ENCODE assay signal across 7 mouse cellular contexts in genomic region chr8:87655946-87656345, GRCm38 (mm10).
DNase-seq lines count a peak whose midpoint lies in the region; ATAC-seq lines count a peak whose summit lies in the region.

No protein-coding gene starts in this region.

- H3K9me3 ChIP-seq in heart, embryonic 16.5 days (replicated peaks; ENCODE audit: control insufficient read depth, low read length): no peaks in the 10 kb centered on the region
- H3K9me3 ChIP-seq in embryonic facial prominence, embryonic 12.5 days: no peaks in the 10 kb centered on the region
- no peaks in the 10 kb centered on the region for H3K9me3 ChIP-seq in hindbrain, embryonic 11.5 days (ENCODE audit: control insufficient read depth, low read length)
- no peaks in the 10 kb centered on the region for H3K9me3 ChIP-seq in liver, embryonic 12.5 days (replicated peaks)

- 75% methylated on average over 9 of the region's 9 CpGs for WGBS in heart, embryonic 16.5 days
- WGBS in embryonic facial prominence, embryonic 12.5 days: 78% methylated on average over 9 of the region's 9 CpGs
- WGBS in hindbrain, embryonic 11.5 days: 81% methylated on average over 9 of the region's 9 CpGs
- 68% methylated on average over 9 of the region's 9 CpGs for WGBS in liver, embryonic 12.5 days (ENCODE audit: insufficient replicate concordance)

- no peak for DNase-seq in heart, postnatal 36 days
- DNase-seq in hindbrain, embryonic 11.5 days (ENCODE audit: low spot score): no peak
- no peak for DNase-seq in ovary, adult 18-20 months (ENCODE audit: low spot score)

- H3K9ac ChIP-seq in heart, embryonic 16.5 days (ENCODE audit: low read length): no peak overlapping the region
- H3K9ac ChIP-seq in embryonic facial prominence, embryonic 12.5 days: no peak overlapping the region
- no peak overlapping the region for H3K9ac ChIP-seq in hindbrain, embryonic 11.5 days (ENCODE audit: low read depth, low read length)
- H3K9ac ChIP-seq in liver, embryonic 12.5 days: no peak overlapping the region

- H3K4me1 ChIP-seq in heart, embryonic 16.5 days (ENCODE audit: control insufficient read depth, insufficient read depth, low read length): peaks cover 7% of the 10 kb centered on the region
- peaks cover 22% of the 10 kb centered on the region for H3K4me1 ChIP-seq in embryonic facial prominence, embryonic 12.5 days
- peaks cover 11% of the 10 kb centered on the region for H3K4me1 ChIP-seq in hindbrain, embryonic 11.5 days (replicated peaks; ENCODE audit: control insufficient read depth, insufficient read depth, low read length)
- H3K4me1 ChIP-seq in liver, embryonic 12.5 days: peaks cover 30% of the 10 kb centered on the region

- peak overlapping the region; percentile 92; the same call in 1 of the 2 replicates for H3K4me2 ChIP-seq in heart, embryonic 16.5 days (ENCODE audit: low read depth, low read length)
- peak overlapping the region; percentile 69; the same call in 1 of the 2 replicates for H3K4me2 ChIP-seq in embryonic facial prominence, embryonic 12.5 days (replicated peaks)
- peak overlapping the region; percentile 53; the same call in 1 of the 2 replicates for H3K4me2 ChIP-seq in hindbrain, embryonic 11.5 days (replicated peaks; ENCODE audit: low read depth, low read length)
- peak overlapping the region; percentile 76 for H3K4me2 ChIP-seq in liver, embryonic 12.5 days

- intact Hi-C loops in heart, postnatal 36 days (cut with DNase I): no loop called here

- H3K4me3 ChIP-seq in heart, embryonic 16.5 days (ENCODE audit: low read length): no peak overlapping the region
- no peak overlapping the region for H3K4me3 ChIP-seq in embryonic facial prominence, embryonic 12.5 days
- no peak overlapping the region for H3K4me3 ChIP-seq in hindbrain, embryonic 11.5 days (ENCODE audit: low read depth, low read length)
- H3K4me3 ChIP-seq in liver, embryonic 12.5 days: no peak overlapping the region

- H3K27ac ChIP-seq in heart, embryonic 16.5 days (ENCODE audit: low read length): no peak overlapping the region
- H3K27ac ChIP-seq in embryonic facial prominence, embryonic 12.5 days: no peak overlapping the region
- H3K27ac ChIP-seq in hindbrain, embryonic 11.5 days (ENCODE audit: low read depth, low read length): no peak overlapping the region
- H3K27ac ChIP-seq in liver, embryonic 12.5 days: no peak overlapping the region

- H3K27me3 ChIP-seq in heart, embryonic 16.5 days (ENCODE audit: control insufficient read depth, insufficient read depth, low read length): peaks cover 22% of the 10 kb centered on the region
- H3K27me3 ChIP-seq in embryonic facial prominence, embryonic 12.5 days: peaks cover 15% of the 10 kb centered on the region
- H3K27me3 ChIP-seq in hindbrain, embryonic 11.5 days (ENCODE audit: control insufficient read depth, insufficient read depth, low read length): peaks cover 8% of the 10 kb centered on the region
- H3K27me3 ChIP-seq in liver, embryonic 12.5 days (replicated peaks): peaks cover 28% of the 10 kb centered on the region

- H3K36me3 ChIP-seq in heart, embryonic 16.5 days (ENCODE audit: control insufficient read depth, insufficient read depth): no peaks in the 10 kb centered on the region
- no peaks in the 10 kb centered on the region for H3K36me3 ChIP-seq in embryonic facial prominence, embryonic 12.5 days
- H3K36me3 ChIP-seq in hindbrain, embryonic 11.5 days (ENCODE audit: control insufficient read depth, insufficient read depth, low read length): no peaks in the 10 kb centered on the region
- H3K36me3 ChIP-seq in liver, embryonic 12.5 days: no peaks in the 10 kb centered on the region

- ATAC-seq in heart, embryonic 16.5 days (replicated peaks; ENCODE audit: extremely low read depth, insufficient read depth, low FRiP score): no peak
- no peak for ATAC-seq in embryonic facial prominence, embryonic 12.5 days (ENCODE audit: insufficient number of reproducible peaks, insufficient read depth, low FRiP score, low TSS enrichment)
- ATAC-seq in hindbrain, embryonic 11.5 days (ENCODE audit: low FRiP score): no peak
- no peak for ATAC-seq in liver, embryonic 12.5 days
- no peak for ATAC-seq in granulocyte monocyte progenitor cell, adult 5-6 weeks (replicated peaks; ENCODE audit: poor library complexity, severe bottlenecking)
